Mouse (Mus musculus) bone marrow macrophage, adult 2 months (primary cell): ENCODE measurements around the gene Scube1. TPM values are rescaled to one million over a fixed set of nuclear protein-coding genes. Genes with fewer than 3 reads are reported as not detected.

Experiments used
- H3K27ac ChIP-seq: 2 replicates; pipeline ENCODE4 v1.5.1; 2012; ENCODE audit warnings: low read depth, low read length; ENCODE audit not compliant: insufficient read depth
- H3K4me1 ChIP-seq: 2 replicates; pipeline ENCODE4 v1.6.1; 2012; ENCODE audit warnings: low read length; ENCODE audit not compliant: control insufficient read depth, insufficient read depth
- H3K4me3 ChIP-seq: 2 replicates; pipeline ENCODE4 v1.5.1; 2012; ENCODE audit warnings: mild to moderate bottlenecking, low read length, moderate library complexity; ENCODE audit not compliant: insufficient read depth
- CTCF ChIP-seq: IDR thresholded peaks from 2 replicates; pipeline ENCODE4 v1.5.1; 2012; ENCODE audit warnings: low read depth, mild to moderate bottlenecking, low read length, moderate library complexity
- POLR2A ChIP-seq: IDR thresholded peaks from 2 replicates; pipeline ENCODE4 v1.6.1; 2012; ENCODE audit warnings: mild to moderate bottlenecking, low read depth, low read length, borderline replicate concordance
- polyA plus RNA-seq: library from polyadenylated mRNA; stranded (reverse); fragments of >200 nt; gene quantifications from 2 replicates; pipeline ENCODE4 v1.2.4, GENCODE M21; 2012; ENCODE audit not compliant: missing spikeins, insufficient read depth, insufficient read length

The Scube1 gene
- polyA plus RNA-seq, 1 experiment: not detected

- TF ChIP-seq CTCF (no peak), POLR2A (no peak)
- Histone ChIP-seq H3K4me1 (no peaks in the 10 kb centered on the region), H3K27ac (no peak overlapping the region), H3K4me3 (no peak overlapping the region)
Observed at GRCm38 (mm10) chr15:83709889-83710774, 14.7 kb downstream of the Scube1 start.

- no peak for TF ChIP-seq CTCF
- no peak for TF ChIP-seq POLR2A
- H3K4me1 ChIP-seq: no peaks in the 10 kb centered on the region
- H3K27ac ChIP-seq: no peak overlapping the region
- H3K4me3 ChIP-seq: no peak overlapping the region
Observed at GRCm38 (mm10) chr15:83706528-83707199, 18.2 kb downstream of the Scube1 start.

GRCm38 (mm10) chr15:83700593-83700923, 24.3 kb downstream of the Scube1 start:
- TF ChIP-seq POLR2A: no peak
- no peak for TF ChIP-seq CTCF
- H3K4me1 ChIP-seq: no peaks in the 10 kb centered on the region
- H3K4me3 ChIP-seq: no peak overlapping the region
- H3K27ac ChIP-seq: no peak overlapping the region

- TF ChIP-seq CTCF (no peak), POLR2A (no peak)
- Histone ChIP-seq H3K27ac (no peak overlapping the region), H3K4me1 (no peaks in the 10 kb centered on the region), H3K4me3 (no peak overlapping the region)
Observed at GRCm38 (mm10) chr15:83699834-83700592, 24.8 kb downstream of the Scube1 start.

- no peaks in the 10 kb centered on the region for H3K4me1 ChIP-seq
- no peak overlapping the region for H3K4me3 ChIP-seq
- H3K27ac ChIP-seq: no peak overlapping the region
- TF ChIP-seq POLR2A (no peak), CTCF (no peak)
Observed at GRCm38 (mm10) chr15:83699132-83699833, 25.5 kb downstream of the Scube1 start.

GRCm38 (mm10) chr15:83696681-83697381, 28.0 kb downstream of the Scube1 start:
- Histone ChIP-seq H3K4me1 (no peaks in the 10 kb centered on the region), H3K27ac (no peak overlapping the region), H3K4me3 (no peak overlapping the region)
- TF ChIP-seq POLR2A: no peak

- Histone ChIP-seq H3K4me1 (no peaks in the 10 kb centered on the region), H3K4me3 (no peak overlapping the region), H3K27ac (no peak overlapping the region)
- TF ChIP-seq POLR2A: no peak
- TF ChIP-seq CTCF: no peak
Observed at GRCm38 (mm10) chr15:83695159-83695558, 29.7 kb downstream of the Scube1 start.

- no peak for TF ChIP-seq CTCF
- no peak for TF ChIP-seq POLR2A
- H3K27ac ChIP-seq: no peak overlapping the region
Observed at GRCm38 (mm10) chr15:83691901-83692361, 32.9 kb downstream of the Scube1 start.

GRCm38 (mm10) chr15:83689946-83690345, 34.9 kb downstream of the Scube1 start:
- TF ChIP-seq POLR2A: no peak
- no peak for TF ChIP-seq CTCF
- Histone ChIP-seq H3K4me1 (no peaks in the 10 kb centered on the region), H3K4me3 (no peak overlapping the region), H3K27ac (no peak overlapping the region)

More at GRCm38 (mm10) chr15:83691901-83692361, 32.9 kb downstream of the Scube1 start:
- no peaks in the 10 kb centered on the region for H3K4me1 ChIP-seq
- no peak overlapping the region for H3K4me3 ChIP-seq
